Mouse (Mus musculus): ENCODE data around the gene Fbxl2.

Fbxl2 gene

GRCm38 (mm10) chr9:113970041-113970440 is 76.0 kb downstream of the Fbxl2 start:
- peak; percentile 30 to 48 for DNase-seq

- no peak for DNase-seq
These were observed 76.6 kb downstream of the Fbxl2 start for GRCm38 (mm10) chr9:113969399-113969798.

DNA sequence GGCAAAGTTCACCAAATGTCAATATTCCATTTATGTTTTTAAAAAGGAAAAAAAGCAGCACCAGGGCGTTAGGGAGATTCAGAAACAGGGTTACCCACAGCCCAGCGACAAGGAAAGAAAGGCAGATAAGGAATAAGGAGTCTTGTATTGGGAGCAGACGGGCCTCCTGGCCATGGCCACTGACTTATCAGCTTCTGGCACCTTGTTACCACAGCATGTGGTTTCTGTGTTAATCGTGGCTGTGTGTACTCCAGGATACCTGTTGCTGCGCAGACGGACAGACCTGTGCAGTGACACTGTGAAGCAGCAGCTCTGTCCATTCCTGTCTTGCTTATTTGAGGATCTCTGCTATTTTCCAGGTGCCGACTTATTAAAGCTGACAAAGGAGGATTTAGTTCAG is 77.0 kb downstream of the Fbxl2 start:
- no peak for DNase-seq

GRCm38 (mm10) chr9:113966838-113967237 is 79.2 kb downstream of the Fbxl2 start:
- no peak for DNase-seq

DNA sequence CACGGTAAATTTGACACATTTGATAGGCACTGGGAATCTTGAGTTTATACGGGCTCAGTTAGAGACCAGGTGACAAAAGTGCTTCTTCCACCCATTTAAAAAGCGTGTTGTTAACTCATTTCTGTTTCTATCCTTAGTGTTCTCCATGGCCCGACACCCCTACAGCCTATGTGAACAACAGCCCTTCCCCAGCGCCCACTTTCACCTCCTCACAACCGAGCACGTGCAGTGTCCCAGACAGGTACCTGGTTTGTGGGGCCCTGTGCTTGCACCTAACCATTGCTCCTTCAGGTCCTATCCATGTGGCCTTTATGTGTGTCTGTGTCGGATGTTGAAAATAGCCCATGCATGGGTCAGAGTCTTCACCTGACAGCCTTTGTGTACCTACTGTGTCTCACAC is 81.6 kb downstream of the Fbxl2 start:
- no peak for DNase-seq

DNA sequence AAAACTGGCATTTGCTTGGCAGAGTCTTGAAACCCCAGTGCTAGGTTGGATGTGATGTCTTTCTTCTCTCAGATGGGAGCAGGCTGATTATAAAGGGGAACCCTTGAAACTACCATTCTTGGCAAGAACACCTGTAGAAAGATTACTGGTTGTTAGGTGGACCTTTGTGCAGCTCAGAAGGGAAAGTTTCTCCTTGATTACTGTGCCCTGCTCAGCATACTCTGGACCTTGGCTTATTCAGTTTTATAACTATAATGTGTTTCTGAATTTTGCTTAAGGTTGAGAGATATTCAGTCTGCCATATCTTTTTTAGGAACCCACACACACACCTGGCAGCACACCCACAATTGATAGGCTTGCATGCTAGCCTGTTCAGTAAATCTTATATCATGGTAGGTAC is 82.3 kb downstream of the Fbxl2 start:
- no peak for DNase-seq

DNA sequence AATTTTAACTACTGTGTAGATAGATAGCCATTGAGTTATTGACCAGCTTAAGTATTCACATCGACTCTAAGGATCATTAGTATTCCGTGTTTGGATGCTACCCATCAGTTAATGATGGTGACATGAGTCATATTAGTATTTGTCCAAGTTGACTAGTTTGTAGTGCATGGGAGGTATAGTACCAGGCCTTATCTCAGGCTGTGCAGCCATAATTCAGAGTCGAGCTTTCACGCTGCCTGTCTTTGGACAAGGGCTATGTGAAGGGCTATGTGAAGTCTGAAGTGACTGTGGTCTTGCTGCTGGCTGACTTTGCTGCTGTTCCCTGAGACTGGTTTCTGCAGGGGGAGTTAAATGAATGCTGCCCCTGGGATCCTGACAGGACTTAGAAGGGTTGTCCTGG is 88.2 kb downstream of the Fbxl2 start:
- DNase-seq = no peak

- no peak for DNase-seq
These were observed 98.8 kb downstream of the Fbxl2 start for GRCm38 (mm10) chr9:113947216-113947615.

GRCm38 (mm10) chr9:113943372-113943771 is 102.6 kb downstream of the Fbxl2 start:
- no peak for DNase-seq

GRCm38 (mm10) chr9:113941103-113941805 is 104.7 kb downstream of the Fbxl2 start:
- DNase-seq = no peak

DNA sequence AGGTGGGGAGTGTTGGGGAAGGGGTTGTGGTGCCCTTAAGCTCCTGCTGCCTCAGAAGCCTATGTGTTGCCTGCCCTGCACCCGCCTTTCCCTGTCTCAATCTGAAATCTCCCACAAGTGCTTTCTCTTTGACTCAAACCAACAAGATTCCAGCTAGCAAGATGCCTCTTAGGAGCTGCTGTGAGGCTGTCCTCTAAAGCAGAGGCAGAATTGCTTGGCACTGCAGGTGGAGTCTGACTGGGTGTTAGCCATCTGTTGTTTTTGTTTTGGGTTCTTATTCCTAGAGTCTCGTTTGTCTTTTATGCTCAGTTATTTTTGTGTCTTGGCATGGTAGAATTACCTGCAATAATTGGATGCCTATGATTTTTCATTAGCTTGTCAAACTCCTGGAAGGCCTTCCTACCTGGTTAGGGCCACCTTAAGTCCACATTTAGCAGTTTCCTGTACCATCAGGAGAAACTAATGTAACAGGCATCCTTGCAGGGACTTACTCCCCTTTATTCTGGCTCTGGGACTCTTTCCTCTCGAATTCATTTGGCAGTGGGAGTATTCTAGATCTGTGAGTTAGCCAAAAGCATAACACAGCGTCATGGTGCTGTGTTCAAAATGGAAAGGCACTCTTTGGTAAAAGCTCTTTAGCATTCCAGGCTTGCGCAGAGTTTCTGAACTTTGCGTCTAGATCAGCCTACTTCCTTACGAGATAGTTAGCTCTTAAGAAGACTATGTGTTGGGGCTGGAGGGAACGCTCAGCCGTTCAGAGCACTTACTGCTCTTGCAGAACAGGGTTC is 106.7 kb downstream of the Fbxl2 start:
- DNase-seq = no peak

- peak in 1 of 2 experiments; percentile 8 for DNase-seq
These were observed 110.4 kb downstream of the Fbxl2 start for GRCm38 (mm10) chr9:113935638-113936037.

DNA sequence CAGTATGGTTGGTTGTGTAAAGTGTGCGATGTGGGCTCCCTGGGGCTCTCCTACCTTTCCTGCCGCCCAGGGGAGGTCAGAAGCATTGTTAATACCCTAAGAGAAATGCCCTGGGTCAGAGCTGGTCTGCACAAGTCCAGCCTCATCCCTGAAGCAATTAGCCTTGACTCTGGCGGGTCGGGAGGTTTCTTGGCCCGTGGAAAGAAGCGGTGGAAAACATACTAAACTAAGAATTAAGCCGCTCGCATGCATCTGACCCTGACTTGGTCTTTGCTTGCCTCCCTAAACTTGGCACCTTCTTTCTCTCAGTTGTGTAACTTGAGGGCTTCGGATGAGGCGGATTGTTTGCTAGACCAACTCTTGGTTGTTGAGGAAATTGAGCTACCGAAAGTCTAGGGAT is 113.5 kb downstream of the Fbxl2 start:
- DNase-seq = peak; percentile 10 to 29

DNA sequence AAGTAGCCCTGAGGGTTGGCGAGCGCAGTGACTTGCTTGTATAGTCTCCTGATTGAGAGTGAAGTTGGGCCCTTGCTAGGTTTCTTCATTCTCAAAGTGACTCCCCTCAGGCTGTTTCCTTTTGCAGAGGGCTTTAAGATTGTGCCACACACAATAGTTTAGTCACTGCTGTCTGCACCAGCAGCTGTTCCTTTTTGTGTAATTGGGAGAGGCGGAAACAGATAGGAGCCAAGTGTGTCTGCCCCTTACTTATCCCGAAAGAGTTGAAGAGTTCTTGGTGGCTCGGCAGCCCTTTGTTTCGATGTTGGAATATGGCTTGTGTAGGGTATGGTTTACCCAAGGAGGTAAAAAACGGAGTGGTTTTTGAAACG is 113.9 kb downstream of the Fbxl2 start:
- DNase-seq = no peak

GRCm38 (mm10) chr9:113931375-113932099 is 114.5 kb downstream of the Fbxl2 start:
- peak; percentile 44 to 66 for DNase-seq

- peak; percentile 92 to 97 for DNase-seq
These were observed 115.2 kb downstream of the Fbxl2 start, which contains the start of gene Ubp1 for GRCm38 (mm10) chr9:113930534-113931374. Ubp1 (plus strand) TSS chr9:113930934.

GRCm38 (mm10) chr9:113929676-113930075 is 116.3 kb downstream of the Fbxl2 start:
- DNase-seq = no peak

GRCm38 (mm10) chr9:113928591-113928990 is 117.4 kb downstream of the Fbxl2 start:
- no peak for DNase-seq

- DNase-seq = no peak
These were observed 121.1 kb downstream of the Fbxl2 start for GRCm38 (mm10) chr9:113924883-113925282.

DNA sequence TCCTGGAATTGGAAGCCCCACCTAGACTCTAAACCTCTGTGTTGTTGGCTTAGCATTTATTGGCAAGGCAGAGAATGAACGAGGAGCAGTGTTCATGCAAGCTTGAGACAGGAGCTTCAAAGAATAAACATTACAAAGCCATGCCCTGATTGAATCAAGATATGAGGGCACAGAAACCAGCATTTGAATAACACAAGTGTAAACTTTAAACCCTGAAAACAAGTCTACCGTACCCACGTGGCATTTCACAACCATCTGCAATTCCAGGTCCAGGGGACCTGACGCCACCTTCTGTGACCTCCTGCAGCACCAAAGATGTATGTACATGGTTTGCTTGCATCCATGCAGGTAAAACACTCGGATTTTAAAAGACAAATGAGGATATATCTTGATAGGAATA is 123.3 kb downstream of the Fbxl2 start:
- DNase-seq = no peak

DNA sequence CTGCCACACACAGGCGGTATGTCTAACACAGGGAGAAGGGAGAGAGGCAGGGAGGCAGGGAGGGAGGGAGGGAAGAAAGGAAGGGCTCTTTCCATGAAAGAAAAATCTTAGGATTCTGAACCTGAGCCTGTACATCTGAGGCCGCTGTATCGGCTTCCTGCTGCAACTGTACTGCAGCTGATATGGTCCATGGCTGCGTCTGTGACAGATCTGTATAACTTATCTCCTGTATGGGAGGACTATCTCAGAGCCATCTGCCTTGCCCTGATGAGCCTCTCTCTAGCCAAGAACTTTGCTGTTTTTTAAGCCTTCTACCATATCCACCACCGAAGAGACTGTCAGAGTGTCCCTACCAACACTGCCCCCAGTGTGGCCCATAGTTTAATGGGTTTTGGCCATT is 130.2 kb downstream of the Fbxl2 start:
- DNase-seq = no peak
